Comparison of ENCODE assay signal across 8 mouse cellular contexts in the genomic region with DNA sequence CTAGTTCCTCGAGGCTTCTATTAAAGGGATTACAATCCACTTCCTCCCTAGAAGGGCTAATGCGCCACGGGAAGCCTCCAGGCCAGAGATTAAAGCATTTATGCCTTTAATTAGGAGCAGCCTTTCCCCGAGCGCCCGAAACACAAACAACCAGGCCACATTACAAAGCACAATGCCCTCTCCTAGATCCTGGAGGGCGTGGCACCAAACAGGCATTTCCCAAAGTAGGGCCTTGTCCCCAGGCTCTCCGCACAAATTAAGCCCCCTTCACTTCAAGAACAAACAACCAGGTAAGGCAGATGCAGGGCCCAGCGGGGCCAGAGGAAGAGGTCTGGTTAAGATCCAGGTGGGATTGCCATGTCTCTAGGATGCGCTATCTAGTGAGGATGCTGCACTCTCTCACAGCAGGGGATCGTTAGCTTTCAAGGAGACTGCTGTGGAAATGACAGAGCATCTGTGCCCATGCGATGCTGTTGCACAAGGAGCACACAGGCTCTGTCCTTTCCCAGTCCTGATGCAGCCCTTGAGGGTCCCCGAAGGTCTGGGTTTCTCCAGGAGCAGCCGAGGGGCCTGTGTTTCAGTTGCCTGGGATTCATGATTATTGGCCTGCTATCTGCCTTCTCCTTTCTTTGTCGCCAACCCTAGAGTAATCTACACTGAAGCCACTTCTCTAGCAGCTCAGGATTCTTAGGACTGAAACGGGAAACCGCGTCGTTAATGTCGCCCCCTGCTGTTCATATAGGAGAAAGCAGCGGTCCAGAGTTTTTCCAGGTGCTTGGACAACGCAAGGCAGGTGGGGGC. TPM values are rescaled to one million over a fixed set of nuclear protein-coding genes. Genes with fewer than 3 reads are reported as not detected.
DNase-seq lines count a peak whose midpoint lies in the region; ATAC-seq and TF ChIP-seq lines count a peak whose summit lies in the region.

No protein-coding gene starts in this region.

- ATAC-seq in forebrain, embryonic 16.5 days, result peak; percentile 82
- no peak for ATAC-seq in intestine, embryonic 14.5 days (replicated peaks; ENCODE audit: low FRiP score, low TSS enrichment, low read depth)
- peak; percentile 74; the same call in 1 of the 2 replicates for ATAC-seq in limb, embryonic 11.5 days (ENCODE audit: insufficient number of reproducible peaks, low FRiP score, low TSS enrichment, low read depth)
- peak; percentile 80 for ATAC-seq in midbrain, embryonic 12.5 days (ENCODE audit: low FRiP score, low read depth)
- ATAC-seq in stomach, embryonic 15.5 days (ENCODE audit: insufficient read depth, low FRiP score, low read depth), result no peak

- H3K4me3 ChIP-seq in cerebellum, adult 2 months (replicated peaks; ENCODE audit: insufficient read depth, low read depth, low read length), result peak overlapping the region; percentile 32
- 0 out of 2 replicates have a peak overlapping the region, but pooled peaks have one; percentile 19 for H3K4me3 ChIP-seq in forebrain, embryonic 16.5 days (replicated peaks; ENCODE audit: low read length)
- H3K4me3 ChIP-seq in intestine, embryonic 14.5 days (ENCODE audit: low read depth, low read length), result no peak overlapping the region
- no peak overlapping the region; the same call in 1 of the 2 replicates for H3K4me3 ChIP-seq in limb, embryonic 11.5 days (ENCODE audit: low read depth, low read length)
- H3K4me3 ChIP-seq in midbrain, embryonic 12.5 days, result peak overlapping the region; percentile 25
- no peak overlapping the region for H3K4me3 ChIP-seq in stomach, embryonic 15.5 days (replicated peaks)

- no peaks in the 10 kb centered on the region for H3K27me3 ChIP-seq in cerebellum, adult 2 months (ENCODE audit: control insufficient read depth, insufficient read depth, low read length)
- H3K27me3 ChIP-seq in forebrain, embryonic 16.5 days (replicated peaks; ENCODE audit: control insufficient read depth, insufficient read depth, low read length), result no peaks in the 10 kb centered on the region
- H3K27me3 ChIP-seq in intestine, embryonic 14.5 days (replicated peaks; ENCODE audit: control insufficient read depth, insufficient read depth, low read length), result no peaks in the 10 kb centered on the region
- H3K27me3 ChIP-seq in limb, embryonic 11.5 days (ENCODE audit: control insufficient read depth, insufficient read depth, low read length), result no peaks in the 10 kb centered on the region
- H3K27me3 ChIP-seq in midbrain, embryonic 12.5 days, result no peaks in the 10 kb centered on the region; the same call in 1 of the 2 replicates
- no peaks in the 10 kb centered on the region for H3K27me3 ChIP-seq in stomach, embryonic 15.5 days (replicated peaks)

- peak overlapping the region; percentile 52 for H3K4me2 ChIP-seq in forebrain, embryonic 16.5 days (ENCODE audit: low read length)
- peak overlapping the region; percentile 40 for H3K4me2 ChIP-seq in intestine, embryonic 14.5 days (ENCODE audit: low read length)
- peak overlapping the region; percentile 44 for H3K4me2 ChIP-seq in limb, embryonic 11.5 days (ENCODE audit: low read depth, severe bottlenecking)
- peak overlapping the region; percentile 51 for H3K4me2 ChIP-seq in midbrain, embryonic 12.5 days (replicated peaks)
- H3K4me2 ChIP-seq in stomach, embryonic 15.5 days, result peak overlapping the region; percentile 47

- H3K9me3 ChIP-seq in forebrain, embryonic 16.5 days (ENCODE audit: control insufficient read depth, low read length), result no peaks in the 10 kb centered on the region
- H3K9me3 ChIP-seq in intestine, embryonic 14.5 days (ENCODE audit: control insufficient read depth, low read length), result no peaks in the 10 kb centered on the region
- no peaks in the 10 kb centered on the region for H3K9me3 ChIP-seq in limb, embryonic 11.5 days (ENCODE audit: control insufficient read depth, low read length)
- no peaks in the 10 kb centered on the region for H3K9me3 ChIP-seq in midbrain, embryonic 12.5 days
- no peaks in the 10 kb centered on the region for H3K9me3 ChIP-seq in stomach, embryonic 15.5 days

- DNase-seq in ovary, postnatal 36 days (ENCODE audit: low spot score), result peak; percentile 39
- no peak for DNase-seq in ovary, adult 18-20 months (ENCODE audit: low spot score)
- DNase-seq in cerebellum, adult 2 months, result peak; percentile 56 to 60
- DNase-seq in intestine, embryonic 14.5 days (ENCODE audit: low spot score), result peak; percentile 75
- peak; percentile 80 for DNase-seq in limb, embryonic 11.5 days (ENCODE audit: low spot score)

- H3K9ac ChIP-seq in forebrain, embryonic 16.5 days (replicated peaks; ENCODE audit: low read depth, low read length), result peak overlapping the region; percentile 59
- no peak overlapping the region for H3K9ac ChIP-seq in intestine, embryonic 14.5 days (ENCODE audit: low read length)
- peak overlapping the region; percentile 41; the same call in 1 of the 2 replicates for H3K9ac ChIP-seq in limb, embryonic 11.5 days (ENCODE audit: low read length)
- peak overlapping the region; percentile 50 for H3K9ac ChIP-seq in midbrain, embryonic 12.5 days (replicated peaks)
- no peak overlapping the region for H3K9ac ChIP-seq in stomach, embryonic 15.5 days

- H3K4me1 ChIP-seq in cerebellum, adult 2 months (ENCODE audit: control insufficient read depth, insufficient read depth, low read length), result peaks cover 3% of the 10 kb centered on the region
- peaks cover 9% of the 10 kb centered on the region for H3K4me1 ChIP-seq in forebrain, embryonic 16.5 days (replicated peaks; ENCODE audit: control insufficient read depth, insufficient read depth, low read length)
- H3K4me1 ChIP-seq in intestine, embryonic 14.5 days (replicated peaks; ENCODE audit: control insufficient read depth, insufficient read depth, low read length), result no peaks in the 10 kb centered on the region
- H3K4me1 ChIP-seq in limb, embryonic 11.5 days (ENCODE audit: control insufficient read depth, insufficient read depth, low read length), result 0 out of 2 replicates have a peak, but pooled peaks cover 2% of the 10 kb centered on the region
- H3K4me1 ChIP-seq in midbrain, embryonic 12.5 days, result peaks cover 10% of the 10 kb centered on the region
- no peaks in the 10 kb centered on the region for H3K4me1 ChIP-seq in stomach, embryonic 15.5 days

- H3K27ac ChIP-seq in cerebellum, adult 2 months (ENCODE audit: insufficient read depth, low read length), result no peak overlapping the region
- peak overlapping the region; percentile 39; the same call in 1 of the 2 replicates for H3K27ac ChIP-seq in forebrain, embryonic 16.5 days (ENCODE audit: low read length)
- no peak overlapping the region for H3K27ac ChIP-seq in intestine, embryonic 14.5 days (ENCODE audit: low read depth)
- H3K27ac ChIP-seq in limb, embryonic 11.5 days (replicated peaks; ENCODE audit: low read depth, low read length), result no peak overlapping the region
- 0 out of 2 replicates have a peak overlapping the region, but pooled peaks have one; percentile 49 for H3K27ac ChIP-seq in midbrain, embryonic 12.5 days (replicated peaks)
- no peak overlapping the region for H3K27ac ChIP-seq in stomach, embryonic 15.5 days

- 20% methylated on average over 22 of the region's 22 CpGs for WGBS in cerebellum, adult 2 months
- 2% methylated on average over 22 of the region's 22 CpGs for WGBS in forebrain, embryonic 16.5 days
- WGBS in intestine, embryonic 14.5 days, result 6% methylated on average over 22 of the region's 22 CpGs
- 2% methylated on average over 22 of the region's 22 CpGs for WGBS in limb, embryonic 11.5 days
- 2% methylated on average over 22 of the region's 22 CpGs for WGBS in midbrain, embryonic 12.5 days
- WGBS in stomach, embryonic 15.5 days, result 8% methylated on average over 22 of the region's 22 CpGs

- TF ChIP-seq POLR2A in cerebellum, adult 2 months (IDR thresholded peaks at IDR 0.05; ENCODE audit: borderline replicate concordance, insufficient read depth, low read length), result no peak

- peak; percentile 67 for TF ChIP-seq CTCF in cerebellum, adult 2 months (IDR thresholded peaks at IDR 0.05; ENCODE audit: borderline replicate concordance, insufficient read depth, low read depth, low read length)

- H3K36me3 ChIP-seq in forebrain, embryonic 16.5 days (ENCODE audit: control insufficient read depth, insufficient read depth), result no peaks in the 10 kb centered on the region
- no peaks in the 10 kb centered on the region for H3K36me3 ChIP-seq in intestine, embryonic 14.5 days (ENCODE audit: control insufficient read depth, insufficient read depth, low read length)
- no peaks in the 10 kb centered on the region for H3K36me3 ChIP-seq in limb, embryonic 11.5 days (ENCODE audit: control insufficient read depth, insufficient read depth, low read length)
- no peaks in the 10 kb centered on the region for H3K36me3 ChIP-seq in midbrain, embryonic 12.5 days
- no peaks in the 10 kb centered on the region for H3K36me3 ChIP-seq in stomach, embryonic 15.5 days

RNA-seq across cellular contexts. Expression of a gene that starts 2.7 kb away (rescaled TPM):
- polyA plus RNA-seq in cerebellum, adult 2 months (2012; rRNA removed), result not detected in 2 replicates
- polyA plus RNA-seq in forebrain, embryonic 16.5 days (2015; fragmentation: Nextera tagmentation; extraction: Ambion mirVana), result not detected in 2 replicates
- polyA plus RNA-seq in intestine, embryonic 14.5 days (2014; fragmentation: Nextera tagmentation; extraction: Ambion mirVana), result not detected in 2 replicates
- not detected in 2 replicates for polyA plus RNA-seq in limb, embryonic 11.5 days (2014; fragmentation: Nextera tagmentation; extraction: Ambion mirVana)
- not detected in 2 replicates for polyA plus RNA-seq in midbrain, embryonic 12.5 days (2016; fragmentation: Nextera tagmentation; extraction: Ambion mirVana)
- not detected in 2 replicates for polyA plus RNA-seq in stomach, embryonic 15.5 days (2015; fragmentation: Nextera tagmentation; extraction: Ambion mirVana)

RNA-seq across cellular contexts. Expression of a gene that starts 34.9 kb away (rescaled TPM):
- not detected in 2 replicates for polyA plus RNA-seq in cerebellum, adult 2 months (2012; rRNA removed)
- polyA plus RNA-seq in forebrain, embryonic 16.5 days (2015; fragmentation: Nextera tagmentation; extraction: Ambion mirVana), result not detected in 2 replicates
- polyA plus RNA-seq in intestine, embryonic 14.5 days (2014; fragmentation: Nextera tagmentation; extraction: Ambion mirVana), result not detected in 2 replicates
- polyA plus RNA-seq in limb, embryonic 11.5 days (2014; fragmentation: Nextera tagmentation; extraction: Ambion mirVana), result 0.19 TPM in 1 of 2 replicates, not detected in the other
- polyA plus RNA-seq in midbrain, embryonic 12.5 days (2016; fragmentation: Nextera tagmentation; extraction: Ambion mirVana), result not detected in 2 replicates
- polyA plus RNA-seq in stomach, embryonic 15.5 days (2015; fragmentation: Nextera tagmentation; extraction: Ambion mirVana), result not detected in 2 replicates

Comparison
In these comparisons a context has a peak if more than half of its experiments do, and no peak if none do; other contexts are left out.
1. H3K27ac ChIP-seq: peak in forebrain, embryonic 16.5 days (single experiment) and midbrain, embryonic 12.5 days (single experiment); none in cerebellum, adult 2 months (single experiment), intestine, embryonic 14.5 days (single experiment), limb, embryonic 11.5 days (single experiment) and stomach, embryonic 15.5 days (single experiment).
2. H3K4me3 ChIP-seq: peak in cerebellum, adult 2 months (single experiment), forebrain, embryonic 16.5 days (single experiment) and midbrain, embryonic 12.5 days (single experiment); none in intestine, embryonic 14.5 days (single experiment), limb, embryonic 11.5 days (single experiment) and stomach, embryonic 15.5 days (single experiment).
3. ATAC-seq: peak in forebrain, embryonic 16.5 days (single experiment), limb, embryonic 11.5 days (single experiment) and midbrain, embryonic 12.5 days (single experiment); none in intestine, embryonic 14.5 days (single experiment) and stomach, embryonic 15.5 days (single experiment).
4. H3K9ac ChIP-seq: peak in forebrain, embryonic 16.5 days (single experiment), limb, embryonic 11.5 days (single experiment) and midbrain, embryonic 12.5 days (single experiment); none in intestine, embryonic 14.5 days (single experiment) and stomach, embryonic 15.5 days (single experiment).
5. Peak in every context shown above with its lines, with median percentiles within 50 percentile points of each other: H3K4me2 ChIP-seq.